25 mouse cellular contexts compared by ENCODE assay signal in the genomic region with DNA sequence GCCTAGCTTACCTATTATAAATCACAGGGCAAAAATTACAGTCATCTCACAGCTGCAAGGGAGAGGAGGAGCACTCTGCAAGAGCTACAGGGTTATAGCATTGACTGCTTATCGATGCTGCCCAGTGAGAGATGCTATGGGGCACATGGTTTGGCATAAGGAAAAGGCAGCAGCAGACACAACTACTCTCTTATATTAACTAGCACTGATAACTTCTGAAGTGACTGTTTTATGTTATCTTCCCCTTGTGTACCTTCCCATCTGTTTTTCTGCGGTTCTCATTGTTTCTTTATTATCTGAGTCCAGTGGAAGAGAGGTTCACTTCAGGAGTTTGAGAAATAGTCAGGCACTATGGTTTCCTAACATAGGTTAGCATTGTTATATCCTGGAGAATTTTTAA.
"Had no signal": no experiment of that assay in that cellular context is flagged by ENCODE, and none has a peak within 500 bp of the region (broad histone marks: within the 10 kb centered on the region; RNA-seq: fewer than 3 reads in every experiment).

No protein-coding gene starts in this region.

- H3K4me3 ChIP-seq: embryonic facial prominence, embryonic 10.5 days; embryonic facial prominence, embryonic 12.5 days; embryonic facial prominence, embryonic 13.5 days; embryonic facial prominence, embryonic 15.5 days; erythroblast, embryonic 14.5 days; forebrain, embryonic 10.5 days; forebrain, embryonic 12.5 days; forebrain, embryonic 13.5 days; forebrain, embryonic 15.5 days; gastrocnemius, adult 2 months; heart, adult 2 months had no signal

- DNase-seq: cerebellum, adult 9-10 months; cerebellum, adult 9-11 months; cerebellum, postnatal 10 days; cerebellum, postnatal 14 days; cerebellum, postnatal 25 days; cerebellum, postnatal 36 days; embryo, embryonic 11 days; forebrain, postnatal 0 days; gastrocnemius, adult 2 months; gastrocnemius, postnatal 10 days; gastrocnemius, postnatal 14 days; gastrocnemius, postnatal 25 days; gastrocnemius, postnatal 36 days; heart, adult 11 months; heart, adult 18-20 months; heart, adult 2 months had no signal

- H3K27ac ChIP-seq: embryonic facial prominence, embryonic 10.5 days; embryonic facial prominence, embryonic 12.5 days; embryonic facial prominence, embryonic 13.5 days; embryonic facial prominence, embryonic 15.5 days; forebrain, embryonic 10.5 days; forebrain, embryonic 12.5 days; forebrain, embryonic 13.5 days; forebrain, embryonic 15.5 days; gastrocnemius, adult 2 months; heart, adult 2 months had no signal

- H3K4me1 ChIP-seq: embryonic facial prominence, embryonic 10.5 days; embryonic facial prominence, embryonic 12.5 days; embryonic facial prominence, embryonic 13.5 days; embryonic facial prominence, embryonic 15.5 days; forebrain, embryonic 12.5 days; forebrain, embryonic 13.5 days; forebrain, embryonic 15.5 days had no signal

- H3K36me3 ChIP-seq: embryonic facial prominence, embryonic 10.5 days; embryonic facial prominence, embryonic 12.5 days; embryonic facial prominence, embryonic 13.5 days; embryonic facial prominence, embryonic 15.5 days; forebrain, embryonic 10.5 days; forebrain, embryonic 12.5 days; forebrain, embryonic 15.5 days had no signal

- H3K9me3 ChIP-seq: embryonic facial prominence, embryonic 10.5 days; embryonic facial prominence, embryonic 12.5 days; embryonic facial prominence, embryonic 13.5 days; embryonic facial prominence, embryonic 15.5 days; forebrain, embryonic 10.5 days; forebrain, embryonic 12.5 days; forebrain, embryonic 13.5 days; forebrain, embryonic 15.5 days had no signal

- H3K27me3 ChIP-seq: embryonic facial prominence, embryonic 12.5 days; embryonic facial prominence, embryonic 13.5 days; embryonic facial prominence, embryonic 15.5 days; forebrain, embryonic 12.5 days; forebrain, embryonic 13.5 days; forebrain, embryonic 15.5 days had no signal

- H3K9ac ChIP-seq: embryonic facial prominence, embryonic 12.5 days; embryonic facial prominence, embryonic 13.5 days; embryonic facial prominence, embryonic 15.5 days; forebrain, embryonic 12.5 days; forebrain, embryonic 13.5 days; forebrain, embryonic 15.5 days; forebrain, postnatal 0 days had no signal
